Mouse (Mus musculus): ENCODE data around the gene Eogt.

Gene Eogt

GRCm38 (mm10) chr6:97104264-97104852 is 44.6 kb downstream of the Eogt start:
- peak in 1 of 2 experiments; percentile 29 for DNase-seq

- no peak for DNase-seq
Observed at GRCm38 (mm10) chr6:97101958-97102702, 46.9 kb downstream of the Eogt start.

GRCm38 (mm10) chr6:97101190-97101957 is 47.6 kb downstream of the Eogt start:
- DNase-seq, result no peak

- DNase-seq, result no peak
Observed at GRCm38 (mm10) chr6:97082336-97082735, 66.6 kb downstream of the Eogt start.

GRCm38 (mm10) chr6:97080016-97080415 is 69.0 kb downstream of the Eogt start:
- no peak for DNase-seq

- DNase-seq, result peak; percentile 31 to 61
Observed at GRCm38 (mm10) chr6:97060074-97060681, 88.8 kb downstream of the Eogt start, which contains the start of gene Fam19a4. TSS of gene Fam19a4 (minus strand) at chr6:97060413.

All from kidney, postnatal 25 days (tissue).